ENCODE assay signal across 27 mouse cellular contexts in the genomic region with DNA sequence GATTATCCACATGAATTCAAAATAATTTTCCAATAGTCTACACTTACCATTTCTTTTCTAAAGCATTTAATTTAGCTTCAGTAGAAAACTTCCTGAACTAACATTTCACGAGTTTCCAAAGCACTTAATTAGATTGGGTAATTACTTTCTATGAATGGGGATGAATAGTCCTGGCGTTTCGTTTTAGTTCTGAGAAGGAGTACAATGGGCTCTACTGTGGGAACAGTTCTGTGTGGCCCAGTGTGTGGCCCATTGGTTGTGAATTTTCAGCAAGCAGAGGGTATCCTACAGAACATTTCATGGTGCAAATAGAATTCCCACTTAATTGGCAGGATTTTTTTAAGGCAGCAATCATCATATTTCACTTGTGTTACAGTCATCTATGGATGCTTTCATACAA.
DNase-seq lines count a peak whose midpoint lies in the region; ATAC-seq and TF ChIP-seq lines count a peak whose summit lies in the region.
"Had no signal": no experiment of that assay in that cellular context is flagged by ENCODE, and none has a peak within 500 bp of the region (broad histone marks: within the 10 kb centered on the region; RNA-seq: fewer than 3 reads in every experiment).

No protein-coding gene starts in this region.

- TF ChIP-seq CTCF in brain, embryonic 14.5 days (IDR thresholded peaks at IDR 0.05; ENCODE audit: borderline replicate concordance, extremely low read depth, insufficient read depth, insufficient read length): no peak

- H3K4me2 ChIP-seq in hindbrain, embryonic 15.5 days: no peak overlapping the region
- no peak overlapping the region for H3K4me2 ChIP-seq in hindbrain, embryonic 13.5 days
- H3K4me2 ChIP-seq in forebrain, embryonic 16.5 days (ENCODE audit: low read length): no peak overlapping the region
- H3K4me2 ChIP-seq: heart, embryonic 13.5 days; liver, embryonic 15.5 days; lung, embryonic 15.5 days; midbrain, embryonic 15.5 days had no signal

- H3K36me3 ChIP-seq in hindbrain, embryonic 15.5 days: no peaks in the 10 kb centered on the region
- H3K36me3 ChIP-seq in hindbrain, embryonic 13.5 days: no peaks in the 10 kb centered on the region
- no peaks in the 10 kb centered on the region for H3K36me3 ChIP-seq in forebrain, embryonic 16.5 days (ENCODE audit: control insufficient read depth, insufficient read depth)
- H3K36me3 ChIP-seq: embryonic facial prominence, embryonic 10.5 days; heart, embryonic 13.5 days; liver, embryonic 15.5 days; lung, embryonic 15.5 days; midbrain, embryonic 15.5 days had no signal

- DNase-seq in brain, embryonic 14.5 days (ENCODE audit: low read depth): peak; percentile 86
- peak; percentile 80 for DNase-seq in retina, postnatal 1 day
- no peak for DNase-seq in adrenal gland, postnatal 4 days (ENCODE audit: low spot score in 2 of 2)
- no peak for DNase-seq in heart, postnatal 4 days
- DNase-seq: adrenal gland, postnatal 25 days; cerebellum, adult 11-12 months; cerebellum, postnatal 10 days; gastrocnemius, postnatal 36 days; heart, adult 2 months; heart, postnatal 14 days; kidney, postnatal 4 days; layer of hippocampus, adult 9-11 months; lung, postnatal 36 days; right cerebral cortex, adult 18-20 months; thymus, adult 18-20 months; thymus, postnatal 4 days had no signal

- no peaks in the 10 kb centered on the region for H3K9me3 ChIP-seq in hindbrain, embryonic 15.5 days
- H3K9me3 ChIP-seq in hindbrain, embryonic 13.5 days: no peaks in the 10 kb centered on the region
- no peaks in the 10 kb centered on the region for H3K9me3 ChIP-seq in forebrain, embryonic 16.5 days (ENCODE audit: control insufficient read depth, low read length)
- H3K9me3 ChIP-seq: embryonic facial prominence, embryonic 10.5 days; heart, embryonic 13.5 days; liver, embryonic 15.5 days; lung, embryonic 15.5 days; midbrain, embryonic 15.5 days had no signal

- 8% methylated on average over 3 of the region's 3 CpGs for WGBS in hindbrain, embryonic 15.5 days
- 15% methylated on average over 3 of the region's 3 CpGs for WGBS in hindbrain, embryonic 13.5 days
- WGBS in forebrain, embryonic 16.5 days: 5% methylated on average over 3 of the region's 3 CpGs

- peak; percentile 61; the same call in 1 of the 2 replicates for ATAC-seq in hindbrain, embryonic 15.5 days (ENCODE audit: low FRiP score, low read depth)
- no peak for ATAC-seq in hindbrain, embryonic 13.5 days (ENCODE audit: low FRiP score)
- peak; percentile 81 for ATAC-seq in forebrain, embryonic 16.5 days
- ATAC-seq: CD4-positive, CD25-positive, alpha-beta regulatory T cell, adult 4 months; intestine, postnatal 0 days; midbrain, embryonic 15.5 days had no signal

- H3K4me3 ChIP-seq in hindbrain, embryonic 15.5 days: no peak overlapping the region
- H3K4me3 ChIP-seq in hindbrain, embryonic 13.5 days: no peak overlapping the region
- no peak overlapping the region for H3K4me3 ChIP-seq in forebrain, embryonic 16.5 days (replicated peaks; ENCODE audit: low read length)
- H3K4me3 ChIP-seq: embryonic facial prominence, embryonic 10.5 days; heart, adult 2 months; heart, embryonic 13.5 days; liver, embryonic 15.5 days; lung, embryonic 15.5 days; midbrain, embryonic 15.5 days; myocyte had no signal

- H3K27me3 ChIP-seq in hindbrain, embryonic 15.5 days: no peaks in the 10 kb centered on the region
- H3K27me3 ChIP-seq in hindbrain, embryonic 13.5 days: no peaks in the 10 kb centered on the region
- H3K27me3 ChIP-seq in forebrain, embryonic 16.5 days (replicated peaks; ENCODE audit: control insufficient read depth, insufficient read depth, low read length): peaks cover 4% of the 10 kb centered on the region; the same call in 1 of the 2 replicates
- H3K27me3 ChIP-seq: heart, embryonic 13.5 days; liver, embryonic 15.5 days; lung, embryonic 15.5 days; midbrain, embryonic 15.5 days had no signal

- no peak overlapping the region for H3K27ac ChIP-seq in hindbrain, embryonic 15.5 days (replicated peaks)
- no peak overlapping the region for H3K27ac ChIP-seq in hindbrain, embryonic 13.5 days
- H3K27ac ChIP-seq in forebrain, embryonic 16.5 days (ENCODE audit: low read length): no peak overlapping the region
- H3K27ac ChIP-seq: embryonic facial prominence, embryonic 10.5 days; heart, adult 2 months; heart, embryonic 13.5 days; liver, embryonic 15.5 days; lung, embryonic 15.5 days; midbrain, embryonic 15.5 days had no signal

- H3K9ac ChIP-seq in hindbrain, embryonic 15.5 days: no peak overlapping the region
- no peak overlapping the region for H3K9ac ChIP-seq in hindbrain, embryonic 13.5 days
- H3K9ac ChIP-seq in forebrain, embryonic 16.5 days (replicated peaks; ENCODE audit: low read depth, low read length): no peak overlapping the region
- H3K9ac ChIP-seq: heart, embryonic 13.5 days; liver, embryonic 15.5 days; lung, embryonic 15.5 days; midbrain, embryonic 15.5 days had no signal

- H3K4me1 ChIP-seq in hindbrain, embryonic 15.5 days (replicated peaks): no peaks in the 10 kb centered on the region
- H3K4me1 ChIP-seq in hindbrain, embryonic 13.5 days (replicated peaks): no peaks in the 10 kb centered on the region
- H3K4me1 ChIP-seq in forebrain, embryonic 16.5 days (replicated peaks; ENCODE audit: control insufficient read depth, insufficient read depth, low read length): no peaks in the 10 kb centered on the region
- H3K4me1 ChIP-seq: embryonic facial prominence, embryonic 10.5 days; heart, embryonic 13.5 days; liver, embryonic 15.5 days; lung, embryonic 15.5 days; midbrain, embryonic 15.5 days had no signal

- TF ChIP-seq POLR2A in brain, embryonic 14.5 days (IDR thresholded peaks at IDR 0.05; ENCODE audit: borderline replicate concordance, extremely low read depth, insufficient read depth, insufficient read length, poor library complexity, severe bottlenecking): no peak

Comparison
In these comparisons a context has a peak if more than half of its experiments do, and no peak if none do; other contexts are left out.
1. DNase-seq: peak in brain, embryonic 14.5 days (single experiment) and retina, postnatal 1 day (single experiment); none in adrenal gland, postnatal 4 days (0 of 2) and heart, postnatal 4 days (single experiment).